Mouse (Mus musculus) layer of hippocampus, adult 9-10 months (tissue): ENCODE measurements at regions not wholly inside any gene's neighbourhood (a gene's known extent, or its start where the extent isn't known, plus 50 kb on each side); places are given as distances from the start of the nearest gene placed in this dataset.

Experiments used
- DNase-seq: peaks from one replicate; pipeline ENCODE4 v3.0.0; 2022; ENCODE audit warnings: low spot score

GRCm38 (mm10) chr8:53279162-53279561 lies 232.4 kb upstream of the Aga start:
- peak; percentile 0 for DNase-seq

- no peak for DNase-seq
These were observed 230.5 kb upstream of the Aga start for GRCm38 (mm10) chr8:53281041-53281440.
